Mouse (Mus musculus): ENCODE measurements around the gene Corin. TPM values are rescaled to one million over a fixed set of nuclear protein-coding genes. Genes with fewer than 3 reads are reported as not detected.
A peak's percentile ranks its signal among the peaks of the same experiment; 100 is the strongest.

The Corin gene
- 0.45 TPM for polyA plus RNA-seq (2021)

GRCm38 (mm10) chr5:72503531-72504523, at the start of gene Corin:
Gene Corin (minus strand): TSS chr5:72504473.
- TF ChIP-seq CTCF (IDR thresholded peaks at IDR 0.05): no peak
- H3K27me3 ChIP-seq: no peaks in the 10 kb centered on the region
- ATAC-seq (no peak), DNase-seq (ENCODE audit: low read depth, low spot score) (no peak)
- POLR2A ChIA-PET: no interaction called here
- in situ Hi-C loops (cut with MboI; ENCODE audit: low pct_unique_long_range_greater_than_20kb): no loop called here
- CTCF ChIA-PET: no interaction called here

- TF ChIP-seq CTCF (IDR thresholded peaks at IDR 0.05): no peak
- ATAC-seq (no peak), DNase-seq (ENCODE audit: low read depth, low spot score) (no peak)
- ChIA-PET CTCF (interaction anchor here (0.9 to 3.7 kb wide), 5 partner anchors 12 to 50 kb away, joined by 3 to 17 read pairs (median 6); no protein-coding TSS in a partner anchor), POLR2A (interaction anchor here (0.5 kb wide), 1 partner anchor 137 kb away, joined by 3 read pairs; no protein-coding TSS in a partner anchor)
- in situ Hi-C loops (cut with MboI; ENCODE audit: low pct_unique_long_range_greater_than_20kb): no loop called here
- H3K27me3 ChIP-seq: no peaks in the 10 kb centered on the region
Observed at GRCm38 (mm10) chr5:72551209-72551608, 46.9 kb upstream of the Corin start.

DNA sequence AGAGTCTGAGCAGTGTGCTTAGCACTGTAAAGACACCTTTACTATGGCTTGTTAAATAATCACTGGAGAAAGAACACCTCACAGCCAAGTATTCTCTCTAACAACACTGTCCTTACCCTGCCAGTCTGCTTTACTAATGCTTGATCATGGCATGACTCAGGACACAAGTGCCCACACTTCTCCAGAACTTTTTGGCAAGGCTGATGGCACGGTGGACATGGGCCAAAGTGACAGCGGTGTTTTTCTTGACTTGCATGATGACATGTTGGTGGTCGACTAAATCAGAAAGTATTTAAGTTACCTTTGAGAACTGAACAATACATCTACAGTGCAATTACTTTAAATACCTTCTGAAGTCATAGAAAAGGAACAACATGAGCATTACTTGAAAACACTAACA, 24.6 kb upstream of the Corin start:
- ChIA-PET POLR2A (interaction anchor here (0.7 kb wide), 1 partner anchor 10 kb away, joined by 3 read pairs; no protein-coding TSS in a partner anchor), CTCF (interaction anchor here (1.3 to 3.0 kb wide), 3 partner anchors 9 to 21 kb away, joined by 3 to 9 read pairs (median 3); no protein-coding TSS in a partner anchor)
- ATAC-seq (no peak), DNase-seq (ENCODE audit: low read depth, low spot score) (no peak)
- H3K27me3 ChIP-seq: no peaks in the 10 kb centered on the region
- in situ Hi-C loops (cut with MboI; ENCODE audit: low pct_unique_long_range_greater_than_20kb): no loop called here
- TF ChIP-seq CTCF (IDR thresholded peaks at IDR 0.05): no peak

- POLR2A ChIA-PET: no interaction called here
- no peak for TF ChIP-seq CTCF (IDR thresholded peaks at IDR 0.05)
- DNase-seq (ENCODE audit: low read depth, low spot score) (no peak), ATAC-seq (no peak)
- in situ Hi-C loops (cut with MboI; ENCODE audit: low pct_unique_long_range_greater_than_20kb): loop anchor here (5.0 kb wide), 1 partner anchor 193 kb away; no protein-coding TSS in a partner anchor
- H3K27me3 ChIP-seq: no peaks in the 10 kb centered on the region
- CTCF ChIA-PET: interaction anchor here (1.6 kb wide), 1 partner anchor 12 kb away, joined by 6 read pairs; no protein-coding TSS in a partner anchor
Observed at GRCm38 (mm10) chr5:72513808-72514207, 9.5 kb upstream of the Corin start.

DNA sequence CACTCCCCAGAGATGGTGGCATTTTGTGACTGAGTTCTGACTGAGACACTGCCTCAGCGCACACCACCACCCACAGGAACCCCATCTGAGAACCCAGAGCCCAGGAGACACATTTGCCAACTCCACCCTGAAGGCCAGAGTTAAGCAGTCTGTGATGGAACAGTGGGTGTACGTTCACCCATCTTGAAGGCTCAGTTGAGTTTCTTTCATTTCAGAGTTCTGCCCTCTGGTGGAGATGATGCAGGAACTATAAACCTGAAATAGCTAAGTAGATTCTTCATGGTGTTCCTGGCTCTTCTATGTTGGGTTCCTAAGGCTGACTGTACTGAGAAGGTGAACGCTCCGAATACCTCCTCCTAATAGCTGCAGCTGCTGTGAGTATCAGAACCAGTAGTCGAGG, 1.5 kb upstream of the Corin start:
- peak; percentile 66 for TF ChIP-seq CTCF (IDR thresholded peaks at IDR 0.05)
- CTCF ChIA-PET: interaction anchor here (1.0 to 2.0 kb wide), 4 partner anchors 31 to 155 kb away, joined by 3 to 10 read pairs (median 3); no protein-coding TSS in a partner anchor

GRCm38 (mm10) chr5:72502778-72503177, 1.5 kb downstream of the Corin start:
- ChIA-PET POLR2A (no interaction called here), CTCF (interaction anchor here (1.0 kb wide), 2 partner anchors 152 to 153 kb away, joined by 3 read pairs; no protein-coding TSS in a partner anchor)
- ATAC-seq (no peak), DNase-seq (ENCODE audit: low read depth, low spot score) (no peak)
- in situ Hi-C loops (cut with MboI; ENCODE audit: low pct_unique_long_range_greater_than_20kb): no loop called here
- no peak for TF ChIP-seq CTCF (IDR thresholded peaks at IDR 0.05)
- no peaks in the 10 kb centered on the region for H3K27me3 ChIP-seq

More for the DNA sequence above, 1.5 kb upstream of the Corin start:
- no peaks in the 10 kb centered on the region for H3K27me3 ChIP-seq
- in situ Hi-C loops (cut with MboI; ENCODE audit: low pct_unique_long_range_greater_than_20kb): loop anchor here (5.0 kb wide), 1 partner anchor 153 kb away; no protein-coding TSS in a partner anchor
- peak; percentile 36 for ATAC-seq
- POLR2A ChIA-PET: no interaction called here
- DNase-seq (ENCODE audit: low read depth, low spot score): no peak

DNA sequence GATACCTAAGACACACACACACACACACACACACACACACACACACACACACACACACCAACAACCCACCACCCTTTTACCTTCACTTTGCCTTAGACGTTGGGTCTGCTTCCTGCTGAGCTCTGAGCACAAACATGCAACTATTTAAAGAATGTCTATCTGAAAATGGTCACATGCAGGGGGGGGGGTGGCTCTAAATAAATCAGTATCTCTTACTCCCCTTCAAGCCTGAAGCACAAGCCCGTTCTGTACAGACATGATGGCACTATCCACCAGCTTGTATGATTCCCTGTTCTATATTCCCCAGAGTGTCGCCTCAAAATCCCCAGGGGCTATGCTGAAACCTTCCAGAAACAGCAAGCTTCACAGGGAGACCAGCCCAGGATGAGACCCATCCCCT, 2.5 kb downstream of the Corin start:
- in situ Hi-C loops (cut with MboI; ENCODE audit: low pct_unique_long_range_greater_than_20kb): no loop called here
- POLR2A ChIA-PET: interaction anchor here (0.6 kb wide), 1 partner anchor 301 kb away, joined by 3 read pairs; no protein-coding TSS in a partner anchor

GRCm38 (mm10) chr5:72498271-72498670, 6.0 kb downstream of the Corin start:
- DNase-seq (ENCODE audit: low read depth, low spot score) (no peak), ATAC-seq (no peak)
- ChIA-PET CTCF (interaction anchor here (1.1 to 1.2 kb wide), 2 partner anchors 10 to 13 kb away, joined by 3 to 4 read pairs; no protein-coding TSS in a partner anchor), POLR2A (no interaction called here)
- no peaks in the 10 kb centered on the region for H3K27me3 ChIP-seq
- in situ Hi-C loops (cut with MboI; ENCODE audit: low pct_unique_long_range_greater_than_20kb): no loop called here
- no peak for TF ChIP-seq CTCF (IDR thresholded peaks at IDR 0.05)

More for the DNA sequence above, 2.5 kb downstream of the Corin start:
- CTCF ChIA-PET: interaction anchor here (1.0 kb wide), 1 partner anchor 151 kb away, joined by 3 read pairs; no protein-coding TSS in a partner anchor
- ATAC-seq: no peak
- no peak for DNase-seq (ENCODE audit: low read depth, low spot score)
- no peak for TF ChIP-seq CTCF (IDR thresholded peaks at IDR 0.05)
- H3K27me3 ChIP-seq: no peaks in the 10 kb centered on the region

- DNase-seq (ENCODE audit: low read depth, low spot score): no peak
- in situ Hi-C loops (cut with MboI; ENCODE audit: low pct_unique_long_range_greater_than_20kb): no loop called here
- POLR2A ChIA-PET: no interaction called here
- no peak for ATAC-seq
- no peaks in the 10 kb centered on the region for H3K27me3 ChIP-seq
- CTCF ChIA-PET: interaction anchor here (1.3 to 1.6 kb wide), 2 partner anchors 145 to 147 kb away, joined by 4 to 5 read pairs; no protein-coding TSS in a partner anchor
- no peak for TF ChIP-seq CTCF (IDR thresholded peaks at IDR 0.05)
Observed at GRCm38 (mm10) chr5:72496756-72497155, 7.5 kb downstream of the Corin start.

DNA sequence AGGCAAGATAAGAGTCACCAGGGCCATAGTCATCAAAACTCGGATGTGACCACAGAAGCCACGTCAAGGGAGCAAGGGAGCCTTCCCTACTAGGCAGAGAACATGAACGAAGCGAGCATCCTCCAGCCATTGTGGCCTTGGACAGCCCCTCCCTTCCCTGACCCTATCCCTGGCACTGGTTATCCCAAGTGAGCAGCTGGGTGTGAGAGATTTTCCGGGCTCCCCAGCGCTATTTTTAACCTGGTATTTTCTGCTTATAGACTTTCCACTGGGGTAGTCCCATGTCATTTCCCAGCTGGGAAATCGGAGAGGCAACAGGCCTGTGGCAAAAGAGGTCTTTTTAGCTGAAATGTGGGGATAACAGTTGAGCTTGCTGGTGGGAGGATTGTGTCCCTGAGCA, 10.4 kb downstream of the Corin start:
- no peaks in the 10 kb centered on the region for H3K27me3 ChIP-seq
- POLR2A ChIA-PET: no interaction called here
- CTCF ChIA-PET: interaction anchor here (1.5 kb wide), 1 partner anchor 9 kb away, joined by 3 read pairs; no protein-coding TSS in a partner anchor
- no peak for ATAC-seq
- no peak for TF ChIP-seq CTCF (IDR thresholded peaks at IDR 0.05)
- in situ Hi-C loops (cut with MboI; ENCODE audit: low pct_unique_long_range_greater_than_20kb): no loop called here
- no peak for DNase-seq (ENCODE audit: low read depth, low spot score)

Measured in Patski (cell line).